Mouse (Mus musculus) limb, embryonic 11.5 days (tissue): ENCODE measurements around the gene Gm572. TPM values are rescaled to one million over a fixed set of nuclear protein-coding genes. Genes with fewer than 3 reads are reported as not detected.

Experiments used
- ATAC-seq: fragments of 200-750 bp; cut with Nextera tagmentation; 2 replicates; pipeline ENCODE4 v1.8.0; 2017; ENCODE audit warnings: low read depth; ENCODE audit not compliant: insufficient number of reproducible peaks, low FRiP score, low TSS enrichment
- DNase-seq: peaks from one replicate; pipeline ENCODE4 v3.0.0-alpha.2; 2015; ENCODE audit warnings: low spot score
- H3K27ac ChIP-seq: fragments of 300-500 bp; sonication (generic); replicated peaks from 2 replicates; pipeline ENCODE4 v1.5.1; 2014; ENCODE audit warnings: low read depth, mild to moderate bottlenecking, low read length
- H3K27me3 ChIP-seq: fragments of 300-500 bp; sonication (generic); 2 replicates; pipeline ENCODE4 v1.6.1; 2014; ENCODE audit warnings: mild to moderate bottlenecking, low read length, mixed read lengths; ENCODE audit not compliant: control insufficient read depth, insufficient read depth
- H3K36me3 ChIP-seq: fragments of 300-500 bp; sonication (generic); 2 replicates; pipeline ENCODE4 v1.6.1; 2014; ENCODE audit warnings: mild to moderate bottlenecking, low read length, moderate library complexity, mixed read lengths; ENCODE audit not compliant: control insufficient read depth, insufficient read depth
- H3K4me1 ChIP-seq: fragments of 300-500 bp; sonication (generic); 2 replicates; pipeline ENCODE4 v1.6.1; 2014; ENCODE audit warnings: low read length, mixed read lengths; ENCODE audit not compliant: control insufficient read depth, insufficient read depth
- H3K4me2 ChIP-seq: fragments of 300-500 bp; sonication (generic); 2 replicates; pipeline ENCODE4 v1.6.1; 2014; ENCODE audit warnings: low read depth, mild to moderate bottlenecking, moderate library complexity; ENCODE audit not compliant: severe bottlenecking
- H3K4me3 ChIP-seq: fragments of 300-500 bp; sonication (generic); 2 replicates; pipeline ENCODE4 v1.5.1; 2014; ENCODE audit warnings: low read depth, low read length
- H3K9ac ChIP-seq: fragments of 300-500 bp; sonication (generic); 2 replicates; pipeline ENCODE4 v1.6.1; 2014; ENCODE audit warnings: mild to moderate bottlenecking, low read length
- H3K9me3 ChIP-seq: fragments of 300-500 bp; sonication (generic); 2 replicates; pipeline ENCODE4 v1.6.1; 2016; ENCODE audit warnings: low read length; ENCODE audit not compliant: control insufficient read depth
- WGBS: fragments of 180-500 bp; shearing (Covaris S2); extraction: QIAGEN DNeasy Blood & Tissue Kit; methylation state at CpG from one replicate; pipeline ENCODE4 v1.1.7; 2014; 5-methylcytosine and 5-hydroxymethylcytosine counted together
- polyA plus RNA-seq: library from polyadenylated mRNA; unstranded; fragments of >200 nt; fragmentation: Nextera tagmentation; extraction: Ambion mirVana; gene quantifications from 2 replicates; pipeline ENCODE4 v1.2.1, GENCODE M21; 2014

The Gm572 gene
- not detected in 2 replicates for polyA plus RNA-seq

DNA sequence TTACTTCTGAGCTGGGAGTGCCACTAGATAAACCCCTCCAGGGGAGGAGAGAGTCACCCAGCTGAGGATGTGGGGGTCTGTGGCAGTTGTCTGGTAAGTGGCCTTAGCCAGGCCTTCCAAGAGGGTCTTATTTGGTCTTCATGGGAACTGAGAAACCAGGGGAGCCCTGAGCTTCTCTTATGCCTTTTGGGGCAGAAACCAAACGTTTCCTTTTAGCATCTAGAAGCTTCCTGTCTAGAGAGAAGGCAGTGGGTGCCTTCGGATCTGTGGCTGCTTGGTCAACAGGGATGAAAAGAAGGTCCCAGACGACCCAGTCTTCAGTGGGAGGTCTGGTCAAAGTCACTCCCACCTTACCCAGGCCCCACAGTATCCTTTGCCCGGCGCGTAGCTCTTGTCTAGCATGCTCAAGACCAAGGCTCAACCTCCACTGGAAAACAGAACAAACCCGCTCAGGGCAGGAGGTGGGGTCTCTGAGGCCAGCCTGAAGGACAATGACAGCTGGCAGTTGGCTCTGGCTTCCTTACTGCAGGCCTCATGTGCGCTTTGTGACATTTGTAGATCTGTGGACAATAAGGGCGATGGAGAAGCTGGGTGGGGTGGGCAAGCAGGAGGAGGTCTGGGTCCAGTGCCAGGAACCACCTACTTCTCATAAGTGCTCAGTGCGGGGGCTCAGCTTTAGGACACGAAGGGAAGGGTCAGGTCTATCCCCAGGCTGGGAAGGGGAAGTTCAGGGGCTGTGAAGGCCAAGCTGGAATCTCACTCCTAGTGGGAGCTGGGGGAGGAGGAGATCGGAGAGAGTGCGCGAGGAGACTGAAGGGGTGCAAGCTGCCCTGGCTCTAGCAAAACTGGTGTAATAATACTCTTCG lies at the start of gene Gm572:
Gm572 (plus strand) TSS at position 27 of the 866 bp plus-strand sequence.
- Histone ChIP-seq H3K9ac (no peak within 1 kb of the TSS), H3K27ac (no peak within 1 kb of the TSS), H3K27me3 (no peaks in the 10 kb centered on the region), H3K4me2 (no peak within 1 kb of the TSS), H3K4me1 (no peaks in the 10 kb centered on the region), H3K4me3 (no peak within 1 kb of the TSS), H3K9me3 (no peaks in the 10 kb centered on the region), H3K36me3 (no peaks in the 10 kb centered on the region)
- WGBS, result 62% methylated on average over 15 of the region's 15 CpGs
- ATAC-seq (no peak), DNase-seq (no peak)

DNA sequence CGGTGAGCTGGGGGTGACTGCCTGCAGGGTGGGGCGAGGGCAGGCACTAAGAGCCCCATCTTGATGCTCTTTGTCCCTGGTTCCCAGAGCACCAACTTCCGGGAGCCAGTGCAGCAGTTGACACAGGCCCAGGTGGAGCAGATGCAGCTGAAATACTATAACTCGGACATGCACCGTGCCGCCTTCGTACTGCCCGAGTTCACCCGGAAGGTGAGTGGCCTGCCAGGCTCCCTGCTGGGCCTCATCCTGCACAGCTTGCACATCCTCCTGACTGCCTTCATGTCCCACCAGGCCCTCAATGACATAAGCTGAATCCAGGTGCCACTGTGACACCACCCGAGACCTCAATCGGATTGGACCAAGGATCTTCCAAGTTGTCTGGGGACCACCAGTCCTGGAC lies 49.1 kb upstream of the Gm572 start:
- H3K4me3 ChIP-seq, result no peak overlapping the region
- 0 out of 2 replicates have a peak, but pooled peaks cover 6% of the 10 kb centered on the region for H3K4me1 ChIP-seq
- DNase-seq, result no peak
- H3K4me2 ChIP-seq, result no peak overlapping the region
- H3K36me3 ChIP-seq, result peaks cover 32% of the 10 kb centered on the region
- 98% methylated on average over 11 of the region's 11 CpGs for WGBS
- H3K27ac ChIP-seq, result no peak overlapping the region
- no peaks in the 10 kb centered on the region for H3K9me3 ChIP-seq
- no peak for ATAC-seq
- no peak overlapping the region for H3K9ac ChIP-seq
- no peaks in the 10 kb centered on the region for H3K27me3 ChIP-seq

DNA sequence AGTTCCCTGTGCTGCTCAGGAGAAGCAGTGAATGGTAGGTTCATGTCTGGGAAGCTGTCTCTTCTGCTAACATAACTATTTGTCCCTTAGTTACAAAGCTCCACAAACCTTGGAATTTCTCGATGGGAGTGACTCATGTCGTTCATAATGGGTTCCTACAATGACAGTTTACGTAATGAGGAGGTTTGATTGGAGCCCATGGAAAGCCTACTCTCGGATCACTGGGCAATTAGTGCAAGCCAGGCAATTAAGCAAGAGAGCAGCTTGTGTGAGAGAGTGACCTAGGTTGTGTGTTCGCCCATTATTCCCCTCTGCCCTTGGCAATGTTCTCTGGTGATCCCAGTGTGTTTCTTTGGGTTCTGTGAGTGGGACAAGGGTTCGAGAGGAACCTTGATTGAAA lies 47.2 kb upstream of the Gm572 start:
- H3K27me3 ChIP-seq, result no peaks in the 10 kb centered on the region
- no peaks in the 10 kb centered on the region for H3K9me3 ChIP-seq
- 89% methylated on average over 6 of the region's 6 CpGs for WGBS
- H3K9ac ChIP-seq, result no peak overlapping the region
- H3K4me3 ChIP-seq, result no peak overlapping the region
- H3K27ac ChIP-seq, result no peak overlapping the region
- ATAC-seq (no peak), DNase-seq (no peak)
- H3K4me2 ChIP-seq, result no peak overlapping the region
- 0 out of 2 replicates have a peak, but pooled peaks cover 6% of the 10 kb centered on the region for H3K4me1 ChIP-seq
- H3K36me3 ChIP-seq, result peaks cover 32% of the 10 kb centered on the region

DNA sequence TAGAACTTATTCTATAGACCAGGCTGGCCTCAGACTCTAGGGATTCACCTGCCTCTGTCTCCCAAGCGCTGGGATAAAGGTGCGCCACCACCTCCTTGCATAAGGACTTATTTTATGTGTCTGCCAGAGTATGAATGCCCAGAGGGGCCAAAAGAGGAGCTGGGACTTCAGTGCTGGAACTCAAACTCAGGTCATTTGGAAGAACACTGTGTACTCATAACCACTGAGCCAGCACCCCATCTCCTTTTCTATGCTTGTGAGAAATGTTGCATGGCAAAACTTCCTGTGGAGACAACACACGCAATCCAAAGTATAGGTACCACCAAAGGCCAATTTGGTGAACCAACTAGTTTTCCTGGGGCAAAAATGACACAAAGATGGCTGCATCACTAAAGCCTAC lies 46.4 kb upstream of the Gm572 start:
- Histone ChIP-seq H3K9ac (no peak overlapping the region), H3K4me3 (no peak overlapping the region), H3K27ac (no peak overlapping the region), H3K4me1 (0 out of 2 replicates have a peak, but pooled peaks cover 6% of the 10 kb centered on the region), H3K9me3 (no peaks in the 10 kb centered on the region), H3K4me2 (no peak overlapping the region), H3K36me3 (peaks cover 32% of the 10 kb centered on the region), H3K27me3 (no peaks in the 10 kb centered on the region)
- WGBS, result 95% methylated on average over 3 of the region's 3 CpGs
- ATAC-seq (no peak), DNase-seq (no peak)

DNA sequence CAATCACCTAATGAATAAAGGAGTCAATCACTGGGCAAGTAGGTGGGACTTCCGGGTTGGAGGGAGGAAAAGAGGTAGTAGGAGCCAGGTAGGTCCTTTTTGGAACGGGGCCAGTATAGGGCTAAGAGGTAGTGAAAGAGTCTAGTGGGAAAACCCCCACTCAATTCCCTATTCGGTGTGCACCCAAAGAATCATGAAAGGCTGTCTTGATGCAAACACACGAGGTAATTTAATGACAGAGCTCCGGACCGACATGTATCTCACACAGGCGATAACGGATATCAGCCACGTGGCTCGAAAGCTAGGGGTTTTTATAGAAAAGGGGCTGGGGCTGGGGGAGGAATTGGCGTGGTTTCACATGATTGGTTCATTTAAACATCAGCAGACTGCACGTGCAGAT lies 44.3 kb upstream of the Gm572 start:
- no peak for ATAC-seq
- Histone ChIP-seq H3K36me3 (peaks cover 32% of the 10 kb centered on the region), H3K27me3 (no peaks in the 10 kb centered on the region), H3K4me2 (no peak overlapping the region), H3K27ac (no peak overlapping the region), H3K4me3 (no peak overlapping the region), H3K9ac (no peak overlapping the region), H3K9me3 (no peaks in the 10 kb centered on the region), H3K4me1 (no peaks in the 10 kb centered on the region)
- WGBS, result 95% methylated on average over 12 of the region's 12 CpGs
- DNase-seq, result no peak

DNA sequence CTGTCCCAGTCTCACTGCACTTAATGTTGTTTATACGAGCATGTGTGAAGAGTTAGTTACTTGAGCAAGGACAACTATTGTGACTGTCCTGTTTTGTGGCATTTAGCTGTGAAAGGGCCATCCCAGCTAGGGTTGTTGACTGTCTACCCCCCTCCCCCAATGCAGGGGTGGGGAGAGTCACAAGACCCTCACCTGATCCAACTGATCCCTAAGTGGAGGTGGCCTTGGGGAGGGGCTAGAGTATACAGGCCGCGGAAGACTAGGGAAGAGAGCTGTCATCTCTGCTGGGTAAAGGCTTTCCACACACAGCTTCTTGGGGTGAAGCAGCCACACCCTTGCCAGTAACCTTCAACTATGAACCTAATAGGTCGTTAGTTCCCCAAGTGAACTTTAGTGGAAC lies 42.8 kb upstream of the Gm572 start:
- peaks cover 18% of the 10 kb centered on the region for H3K36me3 ChIP-seq
- DNase-seq, result no peak
- 84% methylated on average over 4 of the region's 4 CpGs for WGBS

DNA sequence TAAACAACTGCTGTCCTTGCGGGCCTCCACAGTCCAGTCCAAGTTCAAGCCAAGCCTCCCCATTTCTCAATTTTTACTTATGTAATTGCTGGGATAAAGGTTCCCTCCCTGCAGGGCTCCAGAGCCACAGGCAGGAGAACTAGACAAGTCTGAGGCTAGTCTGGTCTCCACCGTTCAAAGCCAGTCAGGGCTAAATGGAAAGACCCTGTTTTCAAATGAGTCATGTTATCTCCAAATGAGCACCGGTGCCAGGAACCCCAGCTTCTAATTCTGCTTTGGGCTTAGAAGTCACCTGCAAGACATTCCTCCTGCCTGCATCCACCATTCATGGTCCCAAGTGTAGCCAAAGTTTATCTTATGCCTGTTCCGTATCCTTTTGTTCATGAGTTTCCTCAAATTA lies 41.2 kb upstream of the Gm572 start:
- WGBS, result 87% methylated on average over 4 of the region's 4 CpGs
- Histone ChIP-seq H3K4me1 (no peaks in the 10 kb centered on the region), H3K9me3 (no peaks in the 10 kb centered on the region), H3K36me3 (peaks cover 7% of the 10 kb centered on the region; the same call in 1 of the 2 replicates), H3K4me3 (no peak overlapping the region), H3K27me3 (no peaks in the 10 kb centered on the region), H3K4me2 (no peak overlapping the region), H3K27ac (no peak overlapping the region), H3K9ac (no peak overlapping the region)
- ATAC-seq (no peak), DNase-seq (no peak)

More for the DNA sequence above, 42.8 kb upstream of the Gm572 start:
- Histone ChIP-seq H3K4me3 (no peak overlapping the region), H3K27me3 (no peaks in the 10 kb centered on the region), H3K9me3 (no peaks in the 10 kb centered on the region), H3K4me1 (no peaks in the 10 kb centered on the region), H3K9ac (no peak overlapping the region), H3K27ac (no peak overlapping the region), H3K4me2 (no peak overlapping the region)
- ATAC-seq, result no peak

DNA sequence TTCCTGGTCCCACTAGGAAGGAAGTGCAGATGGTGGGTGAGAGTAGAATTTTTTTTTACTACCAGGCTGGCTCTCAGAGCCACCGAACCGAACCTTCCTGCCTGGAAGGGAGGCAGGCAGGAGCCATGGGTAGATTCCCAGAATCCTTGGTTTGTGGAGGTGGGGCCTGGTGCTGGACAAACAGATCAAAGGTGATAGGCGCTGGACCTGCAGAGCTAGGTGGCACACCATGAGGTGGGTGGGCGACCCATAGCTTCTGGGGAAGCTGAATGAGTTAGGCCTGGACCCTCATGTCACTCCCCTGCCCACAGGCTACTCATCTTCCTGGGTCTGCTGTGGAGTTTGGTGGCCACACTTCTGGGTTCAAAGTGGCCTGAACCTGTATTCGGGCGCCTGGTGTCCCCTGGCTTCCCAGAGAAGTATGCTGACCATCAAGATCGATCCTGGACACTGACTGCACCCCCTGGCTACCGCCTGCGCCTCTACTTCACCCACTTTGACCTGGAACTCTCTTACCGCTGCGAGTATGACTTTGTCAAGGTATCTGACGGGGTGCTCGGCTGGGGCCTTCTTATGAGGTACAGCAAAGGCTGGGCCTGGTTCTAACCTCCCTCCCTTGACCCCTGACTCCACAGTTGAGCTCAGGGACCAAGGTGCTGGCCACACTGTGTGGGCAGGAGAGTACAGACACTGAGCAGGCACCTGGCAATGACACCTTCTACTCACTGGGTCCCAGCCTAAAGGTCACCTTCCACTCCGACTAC lies 40.6 kb upstream of the Gm572 start, which contains the start of gene Masp2:
Masp2 (plus strand) TSS at position 198 of the 764 bp plus-strand sequence.
- no peaks in the 10 kb centered on the region for H3K4me1 ChIP-seq
- no peak for DNase-seq
- H3K4me2 ChIP-seq, result no peak within 1 kb of the TSS
- peaks cover 5% of the 10 kb centered on the region; the same call in 1 of the 2 replicates for H3K36me3 ChIP-seq
- H3K27me3 ChIP-seq, result no peaks in the 10 kb centered on the region
- no peak within 1 kb of the TSS for H3K4me3 ChIP-seq
- no peak for ATAC-seq
- 89% methylated on average over 14 of the region's 14 CpGs for WGBS
- no peaks in the 10 kb centered on the region for H3K9me3 ChIP-seq
- H3K27ac ChIP-seq, result no peak within 1 kb of the TSS
- H3K9ac ChIP-seq, result no peak within 1 kb of the TSS
